Comparison of ENCODE assay signal across 10 mouse cellular contexts in the genomic region with DNA sequence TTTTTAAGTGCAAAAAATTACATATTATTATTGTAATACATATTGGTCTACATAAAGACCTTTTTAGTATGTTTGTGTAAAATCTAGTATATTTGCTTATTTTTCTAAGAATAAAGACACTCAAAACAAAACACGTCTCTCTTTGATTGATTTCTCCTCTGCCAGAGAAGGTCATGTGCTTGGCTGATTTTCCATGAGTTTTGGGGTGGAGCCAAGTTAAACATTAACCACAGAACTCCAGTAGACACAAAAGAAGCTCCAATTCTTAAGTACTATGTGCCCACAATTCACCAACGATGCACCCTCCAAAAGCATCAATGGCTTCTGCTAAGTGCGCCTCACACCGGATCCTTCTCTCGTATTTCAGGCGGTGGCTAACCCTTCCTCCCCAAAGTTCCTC. TPM values are rescaled to one million over a fixed set of nuclear protein-coding genes. Genes with fewer than 3 reads are reported as not detected.
A peak's percentile ranks its signal among the peaks of the same experiment; 100 is the strongest.
DNase-seq lines count a peak whose midpoint lies in the region.
"Had no signal": no experiment of that assay in that cellular context is flagged by ENCODE, and none has a peak within 500 bp of the region (broad histone marks: within the 10 kb centered on the region; RNA-seq: fewer than 3 reads in every experiment).

No protein-coding gene starts in this region.

- peak; percentile 23 for DNase-seq in lung, postnatal 10 days
- DNase-seq in lung, postnatal 4 days, result no peak
- DNase-seq in adrenal gland, postnatal 25 days, result peak; percentile 20
- DNase-seq in kidney, postnatal 10 days, result peak; percentile 50
- DNase-seq in cerebellum, adult 11 months, result no peak
- DNase-seq in ovary, postnatal 10 days (ENCODE audit: low spot score), result no peak
- no peak for DNase-seq in heart, adult 8-10 months (ENCODE audit: low spot score)
- DNase-seq: cerebellum, adult 2 months; gastrocnemius, adult 2 months had no signal

RNA-seq across cellular contexts. Expression of a gene that starts 2.6 kb away (rescaled TPM):
- 8.7 and 11.1 TPM in 2 replicates for total RNA-seq in adrenal gland, postnatal 25 days (2021)
- 1 to 10 TPM; 2.2 to 3.0 (median 2.6) TPM for total RNA-seq in heart, adult 8-10 months (2022)
- total RNA-seq: CH12.LX had no signal

Comparison
In these comparisons a context has a peak if more than half of its experiments do, and no peak if none do; other contexts are left out.
1. DNase-seq: peak in lung, postnatal 10 days (single experiment), adrenal gland, postnatal 25 days (single experiment) and kidney, postnatal 10 days (single experiment); none in lung, postnatal 4 days (0 of 2), cerebellum, adult 11 months (single experiment), ovary, postnatal 10 days (single experiment) and heart, adult 8-10 months (single experiment).